Mouse (Mus musculus) urinary bladder, postnatal 36 days (tissue): ENCODE measurements around the gene Ankrd12.

Experiments used
- DNase-seq, 2 experiments: peaks; one replicate each; pipeline ENCODE4 v3.0.0; 2022; ENCODE audit warnings: low spot score in 2 of 2, mixed read lengths in 1 of 2

The Ankrd12 gene

GRCm38 (mm10) chr17:66076934-66077333 is at the start of gene Ankrd12:
Gene Ankrd12 (minus strand): TSS chr17:66077089.
- DNase-seq, result peak; percentile 95

- DNase-seq, result no peak
These were observed 48.3 kb upstream of the Ankrd12 start for GRCm38 (mm10) chr17:66125211-66125610.

DNA sequence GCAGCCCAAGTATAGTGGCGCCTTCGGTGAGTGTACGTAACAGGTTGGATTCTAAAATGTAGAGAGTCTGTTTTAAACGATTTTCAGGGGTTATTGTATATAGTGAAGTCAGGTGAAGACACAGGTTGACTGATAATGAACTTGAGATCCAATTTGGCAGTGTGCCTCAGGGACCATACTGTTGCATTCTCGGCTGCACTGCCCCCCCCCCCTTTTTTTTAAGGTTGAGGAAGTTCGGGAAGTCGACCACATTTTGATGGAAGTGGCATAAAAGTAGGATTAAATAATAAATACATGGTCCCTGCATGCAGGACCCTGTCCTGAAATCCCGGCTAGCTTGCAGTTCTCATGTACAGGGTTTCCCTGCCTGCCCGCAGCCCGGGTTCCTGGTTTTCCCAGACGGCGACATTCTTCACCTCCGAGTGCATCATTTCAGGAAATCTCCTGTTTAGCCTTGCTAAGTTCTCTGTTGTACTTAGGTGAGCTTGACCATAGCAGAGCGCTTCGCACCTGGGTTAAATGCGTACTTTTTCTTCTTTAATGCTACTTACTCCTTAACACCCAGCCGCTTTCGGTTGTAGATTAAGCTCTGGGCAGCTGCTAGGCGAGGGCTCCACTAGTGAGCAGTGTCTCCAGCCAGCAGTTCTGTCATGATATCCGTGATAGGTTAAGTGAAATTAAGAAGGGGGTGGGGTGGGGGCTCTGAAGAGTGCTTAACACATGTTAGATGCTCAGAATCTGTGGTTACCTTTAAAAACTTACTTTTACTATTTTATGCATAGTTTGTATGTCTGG is 47.1 kb upstream of the Ankrd12 start:
- DNase-seq, result no peak

DNA sequence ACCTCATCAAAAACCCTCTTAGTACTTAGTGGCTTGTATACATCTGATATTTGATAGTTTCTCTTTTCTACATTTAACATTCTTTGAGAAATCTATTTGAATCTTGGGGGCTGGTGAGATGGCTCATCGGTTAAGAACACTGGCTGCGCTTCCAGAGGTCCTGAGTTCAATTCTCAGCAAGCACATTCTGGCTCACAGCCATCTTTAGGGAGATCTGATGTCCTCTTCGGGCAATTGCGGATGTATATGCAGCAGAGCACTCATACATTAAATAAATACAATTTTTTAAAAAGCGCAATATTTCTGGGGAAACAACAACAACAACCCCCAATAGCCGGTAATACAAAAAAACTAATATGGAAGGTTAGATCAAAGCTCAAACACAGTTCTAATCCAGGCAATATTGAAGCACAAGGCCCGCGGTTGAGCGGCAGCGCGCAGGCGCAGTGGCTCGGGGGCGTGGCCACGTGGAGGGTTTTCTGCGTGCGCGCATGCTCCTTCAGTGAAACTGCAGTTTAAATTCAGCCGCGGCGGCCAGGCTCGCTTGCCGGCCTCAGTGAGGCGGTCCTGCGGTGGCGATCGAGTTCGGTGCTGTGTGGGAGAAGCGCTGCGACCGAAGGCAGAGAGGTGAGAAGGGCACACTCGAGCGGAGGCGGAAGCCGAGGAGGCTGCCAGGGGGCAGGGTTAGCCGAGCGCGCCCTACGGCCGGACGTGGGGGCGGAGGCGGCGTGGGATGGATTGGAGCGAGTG is 46.4 kb upstream of the Ankrd12 start, which contains the start of gene Ddx11:
TSS of gene Ddx11 (plus strand) at position 455 of the 750 bp plus-strand sequence.
- peak; percentile 92 for DNase-seq

DNA sequence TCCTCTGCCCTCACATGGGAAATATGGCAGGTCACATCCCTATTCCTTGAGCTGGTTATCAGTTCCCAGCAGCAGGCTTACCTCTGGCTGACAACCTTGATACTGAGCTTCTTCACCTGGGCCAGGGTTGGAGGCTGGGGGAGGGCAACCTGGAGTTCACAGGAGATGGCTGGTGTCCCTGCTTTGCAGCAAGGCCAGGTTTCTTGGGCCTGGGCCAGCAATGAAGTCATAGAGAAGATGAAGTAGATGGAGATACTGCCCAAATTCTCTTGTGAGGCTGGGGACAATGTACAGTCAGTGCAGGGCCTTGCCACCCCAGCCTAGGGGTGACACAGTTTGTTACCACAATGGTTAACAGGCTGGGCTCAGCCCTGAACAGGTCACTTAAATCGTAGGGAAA is 43.8 kb upstream of the Ankrd12 start:
- no peak for DNase-seq

DNA sequence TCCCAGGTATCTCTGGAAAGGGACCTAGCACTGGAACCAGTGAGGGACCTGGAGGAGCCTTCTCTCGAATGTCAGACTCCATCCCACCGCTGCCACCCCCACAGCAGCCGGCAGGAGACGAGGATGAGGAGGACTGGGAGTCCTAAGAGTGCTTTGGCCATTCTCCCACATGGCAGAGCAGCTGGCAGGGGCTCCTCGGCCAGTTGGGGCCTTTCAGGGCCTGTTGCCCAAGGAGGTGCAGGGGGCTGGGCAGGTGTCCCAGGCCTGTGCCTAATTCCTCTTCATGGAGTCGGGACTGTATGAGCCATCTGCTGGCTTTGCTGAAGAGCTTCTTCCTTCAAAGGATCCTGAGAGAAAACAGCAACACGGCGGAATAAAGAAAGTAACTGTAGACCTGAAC is 42.1 kb upstream of the Ankrd12 start:
- DNase-seq, result no peak

DNA sequence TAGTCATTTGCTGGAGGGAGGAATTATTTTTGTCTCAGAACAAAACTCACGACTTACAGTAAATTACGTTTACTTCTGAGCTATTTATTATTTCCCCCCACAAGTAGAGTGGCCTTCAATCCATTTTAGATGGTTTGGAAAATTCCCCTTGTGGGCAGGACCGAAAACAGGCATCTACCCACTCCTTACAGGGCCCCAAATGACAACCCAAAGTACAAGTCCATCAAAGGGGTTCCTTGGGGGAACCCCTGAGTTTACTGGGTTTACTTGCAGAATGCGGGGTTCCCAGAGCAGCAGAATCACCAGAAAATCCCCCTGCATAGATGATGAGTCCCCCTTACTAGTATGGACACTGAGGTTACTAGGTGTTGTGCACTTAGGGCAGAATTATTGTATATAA is 35.3 kb upstream of the Ankrd12 start:
- no peak for DNase-seq

- peak; percentile 76 to 89 for DNase-seq
These were observed 34.6 kb upstream of the Ankrd12 start, which contains the start of gene Washc1 for GRCm38 (mm10) chr17:66111402-66111959. Gene Washc1 (plus strand): TSS chr17:66111545.

GRCm38 (mm10) chr17:66110746-66111145 is 33.9 kb upstream of the Ankrd12 start:
- no peak for DNase-seq

DNA sequence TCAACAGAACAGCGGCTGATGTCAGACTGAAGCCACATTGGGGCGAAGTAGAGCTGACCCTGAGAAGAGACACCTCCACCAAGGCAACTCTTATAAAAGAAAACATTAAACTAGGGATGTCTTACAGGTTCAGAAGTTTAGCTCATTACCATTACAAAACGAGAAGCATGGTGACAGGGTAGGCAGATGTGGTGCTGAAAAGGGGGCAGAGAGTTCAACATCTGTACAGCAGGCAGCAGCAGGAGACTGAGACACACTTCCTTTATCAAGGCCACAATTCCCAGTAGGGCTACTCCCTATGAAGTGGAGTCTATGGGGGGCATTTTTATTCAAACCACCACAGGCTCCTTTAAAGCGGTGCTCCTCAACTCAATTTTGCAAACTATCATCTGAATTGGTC is 31.3 kb upstream of the Ankrd12 start:
- no peak for DNase-seq

- DNase-seq, result no peak
These were observed 30.6 kb upstream of the Ankrd12 start for GRCm38 (mm10) chr17:66107466-66107865.

- peak in 1 of 2 experiments; percentile 54 for DNase-seq
These were observed 29.8 kb upstream of the Ankrd12 start for GRCm38 (mm10) chr17:66106601-66107267.

DNA sequence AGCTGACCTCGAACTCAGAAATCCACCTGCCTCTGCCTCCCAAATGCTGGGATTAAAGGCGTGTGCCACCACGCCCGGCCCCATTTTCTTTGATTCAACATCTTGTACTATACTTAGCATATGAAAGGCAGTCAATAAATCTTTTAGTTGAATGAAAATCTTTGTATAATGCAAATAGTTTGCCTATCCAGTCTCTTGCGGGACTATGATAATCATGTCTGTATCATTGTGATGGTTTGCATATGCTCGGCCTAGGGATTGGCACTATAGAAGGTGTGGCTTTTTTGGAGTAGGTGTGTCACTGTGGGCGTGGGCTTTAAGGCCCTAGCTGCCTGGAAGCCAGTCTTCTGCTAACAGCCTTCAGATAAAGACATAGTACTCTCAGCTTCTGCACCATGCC is 27.2 kb upstream of the Ankrd12 start:
- no peak for DNase-seq

DNA sequence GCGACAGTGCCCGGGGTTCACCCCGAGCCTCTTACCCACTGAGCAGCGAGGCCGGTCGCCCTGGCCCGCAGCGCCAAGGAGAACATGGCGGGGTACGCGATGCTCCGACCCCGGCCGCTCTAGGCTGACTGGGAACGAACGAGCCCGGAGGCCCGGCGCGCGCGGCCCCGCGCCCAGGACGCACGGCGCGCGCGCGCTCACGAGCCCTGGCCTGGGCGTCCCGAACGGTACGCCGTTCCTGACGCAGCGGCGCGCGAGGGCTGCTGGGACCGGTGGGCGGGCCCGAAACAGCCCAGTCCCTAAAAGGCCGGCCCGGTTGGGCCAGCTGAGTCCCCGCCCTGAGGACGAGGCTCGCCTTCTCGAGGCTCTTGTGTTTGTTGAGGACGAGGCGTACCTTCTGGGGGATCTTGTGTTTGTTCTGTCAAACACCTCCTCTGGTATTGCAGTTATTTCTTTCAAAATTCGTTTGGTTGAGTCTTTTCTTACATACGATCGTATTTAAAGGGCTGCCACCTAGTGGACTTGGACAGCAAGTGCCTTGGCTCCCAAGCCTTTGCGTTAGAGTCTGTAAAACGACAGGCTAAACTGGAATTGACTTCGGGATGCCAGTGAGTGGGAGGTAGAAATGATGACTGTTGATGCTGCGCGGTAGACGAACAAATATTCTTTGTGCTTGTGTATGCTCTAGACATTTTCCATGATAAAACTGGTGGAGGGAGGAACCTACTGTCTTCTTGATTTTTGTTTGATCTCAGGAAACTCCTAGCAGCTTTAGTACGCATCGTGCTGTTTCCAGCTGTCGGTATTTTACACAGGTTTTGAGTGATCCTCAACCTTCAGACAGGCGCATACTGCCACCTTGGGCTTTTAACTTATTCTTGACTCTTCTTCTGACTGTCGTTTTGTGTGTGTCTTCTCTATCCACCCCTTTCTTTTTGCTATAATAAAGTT is 24.8 kb upstream of the Ankrd12 start, which contains the start of gene Ndufv2:
TSS of gene Ndufv2 (minus strand) at position 180 of the 951 bp plus-strand sequence.
- peak; percentile 81 to 89 for DNase-seq

DNA sequence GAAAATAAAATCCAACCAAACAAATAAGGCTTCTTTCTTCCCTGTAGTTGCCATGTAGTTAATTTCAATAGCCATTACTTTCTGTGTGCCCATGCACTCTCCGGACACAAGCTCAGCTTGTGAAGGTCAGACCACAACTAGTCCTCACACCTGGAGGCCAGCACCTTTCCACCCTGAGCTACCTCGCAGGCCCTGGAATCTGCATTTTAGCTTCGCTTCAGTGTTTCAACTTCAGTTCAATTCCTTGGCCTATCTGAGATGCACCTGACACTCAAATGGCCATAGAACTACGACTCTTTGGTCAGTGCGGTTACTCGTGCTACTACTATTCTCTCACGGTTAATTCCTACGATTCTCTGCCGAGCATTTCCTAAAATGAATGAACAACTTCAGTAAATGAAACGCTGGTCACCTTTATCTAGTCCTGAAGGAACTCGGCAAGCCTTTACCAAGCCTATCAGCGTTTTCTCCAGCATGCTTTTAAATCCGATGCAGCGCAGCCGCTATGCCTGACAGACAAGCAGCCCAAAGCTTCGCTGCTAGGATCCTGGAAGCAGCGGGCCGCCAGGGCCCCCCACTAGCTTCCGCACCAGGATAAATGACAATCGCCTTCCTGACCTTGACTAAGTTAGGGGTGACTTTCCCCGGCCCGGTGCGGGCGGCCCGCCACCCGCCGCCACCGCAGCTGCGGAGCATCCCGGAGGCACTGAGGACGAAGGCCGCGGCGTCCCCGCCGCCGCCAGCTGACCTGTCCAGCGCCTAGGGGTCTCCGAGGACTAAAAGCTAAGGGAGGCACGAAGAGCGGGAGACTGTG is 23.9 kb upstream of the Ankrd12 start:
- DNase-seq, result no peak

GRCm38 (mm10) chr17:66092664-66093063 is 15.8 kb upstream of the Ankrd12 start:
- DNase-seq, result no peak

DNA sequence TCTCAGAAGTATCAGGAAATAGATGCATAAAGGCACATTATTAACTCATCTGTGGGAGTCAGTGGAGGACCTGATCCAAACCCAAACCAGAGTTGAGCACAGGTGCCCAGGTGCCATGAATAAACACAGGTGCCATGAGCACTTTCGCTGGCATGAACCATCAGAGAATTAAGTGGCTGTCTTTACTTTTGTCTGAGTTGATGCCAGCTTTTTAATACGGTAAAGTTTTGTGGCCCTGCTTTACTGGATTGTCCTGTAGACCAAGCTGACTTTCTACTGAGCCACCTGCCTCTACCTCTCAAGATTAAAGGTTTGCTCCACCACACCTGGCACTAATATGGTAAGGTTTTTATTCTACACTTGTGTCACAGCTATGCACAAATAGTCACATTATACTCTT is 15.2 kb upstream of the Ankrd12 start:
- DNase-seq, result no peak

- no peak for DNase-seq
These were observed 14.5 kb upstream of the Ankrd12 start for GRCm38 (mm10) chr17:66091392-66091791.

- no peak for DNase-seq
These were observed 13.4 kb upstream of the Ankrd12 start for GRCm38 (mm10) chr17:66090251-66090650.

GRCm38 (mm10) chr17:66085038-66085437 is 8.1 kb upstream of the Ankrd12 start:
- DNase-seq, result no peak
